Mouse (Mus musculus) thymus, postnatal 25 days (tissue): Measurements from ENCODE around the gene Prss44.
A peak's percentile ranks its signal among the peaks of the same experiment; 100 is the strongest.

Experiments
- DNase-seq: peaks from one replicate; pipeline ENCODE4 v3.0.0; 2022

The Prss44 gene

GRCm38 (mm10) chr9:110833021-110833420 lies 19.2 kb downstream of the Prss44 start:
- DNase-seq, result peak; percentile 9

GRCm38 (mm10) chr9:110834411-110834810 lies 20.6 kb downstream of the Prss44 start, which contains the start of gene Prss45:
TSS of gene Prss45 (plus strand) at chr9:110834588.
- no peak for DNase-seq

GRCm38 (mm10) chr9:110834961-110835360 lies 21.2 kb downstream of the Prss44 start:
- DNase-seq, result no peak

GRCm38 (mm10) chr9:110836112-110836511 lies 22.3 kb downstream of the Prss44 start:
- DNase-seq, result no peak

- no peak for DNase-seq
Observed at GRCm38 (mm10) chr9:110840905-110841304, 27.1 kb downstream of the Prss44 start.

- no peak for DNase-seq
Observed at GRCm38 (mm10) chr9:110841438-110841837, 27.6 kb downstream of the Prss44 start.

GRCm38 (mm10) chr9:110844206-110844605 lies 30.4 kb downstream of the Prss44 start, which contains the start of gene Prss46:
TSS of gene Prss46 (plus strand) at chr9:110844506.
- no peak for DNase-seq

GRCm38 (mm10) chr9:110849162-110849561 lies 35.4 kb downstream of the Prss44 start:
- DNase-seq, result no peak

- no peak for DNase-seq
Observed at GRCm38 (mm10) chr9:110855903-110856302, 42.1 kb downstream of the Prss44 start.

- DNase-seq, result peak; percentile 42
Observed at GRCm38 (mm10) chr9:110856920-110857319, 43.1 kb downstream of the Prss44 start.

- peak; percentile 46 for DNase-seq
Observed at GRCm38 (mm10) chr9:110857781-110858472, 44.1 kb downstream of the Prss44 start, which contains the start of gene Prss50. TSS of gene Prss50 (plus strand) at chr9:110857967.

- DNase-seq, result no peak
Observed at GRCm38 (mm10) chr9:110858523-110858922, 44.7 kb downstream of the Prss44 start.

GRCm38 (mm10) chr9:110858967-110859596 lies 45.3 kb downstream of the Prss44 start:
- DNase-seq, result no peak

- DNase-seq, result peak; percentile 70
Observed at GRCm38 (mm10) chr9:110871030-110871429, 57.2 kb downstream of the Prss44 start.
